Mouse (Mus musculus) bone marrow macrophage, adult 2 months (primary cell): ENCODE data around the gene Rfx3.

ENCODE experiments used
- CTCF ChIP-seq: IDR thresholded peaks from 2 replicates; pipeline ENCODE4 v1.5.1; 2012; ENCODE audit warnings: low read depth, mild to moderate bottlenecking, low read length, moderate library complexity
- POLR2A ChIP-seq: IDR thresholded peaks from 2 replicates; pipeline ENCODE4 v1.6.1; 2012; ENCODE audit warnings: mild to moderate bottlenecking, low read depth, low read length, borderline replicate concordance

DNA sequence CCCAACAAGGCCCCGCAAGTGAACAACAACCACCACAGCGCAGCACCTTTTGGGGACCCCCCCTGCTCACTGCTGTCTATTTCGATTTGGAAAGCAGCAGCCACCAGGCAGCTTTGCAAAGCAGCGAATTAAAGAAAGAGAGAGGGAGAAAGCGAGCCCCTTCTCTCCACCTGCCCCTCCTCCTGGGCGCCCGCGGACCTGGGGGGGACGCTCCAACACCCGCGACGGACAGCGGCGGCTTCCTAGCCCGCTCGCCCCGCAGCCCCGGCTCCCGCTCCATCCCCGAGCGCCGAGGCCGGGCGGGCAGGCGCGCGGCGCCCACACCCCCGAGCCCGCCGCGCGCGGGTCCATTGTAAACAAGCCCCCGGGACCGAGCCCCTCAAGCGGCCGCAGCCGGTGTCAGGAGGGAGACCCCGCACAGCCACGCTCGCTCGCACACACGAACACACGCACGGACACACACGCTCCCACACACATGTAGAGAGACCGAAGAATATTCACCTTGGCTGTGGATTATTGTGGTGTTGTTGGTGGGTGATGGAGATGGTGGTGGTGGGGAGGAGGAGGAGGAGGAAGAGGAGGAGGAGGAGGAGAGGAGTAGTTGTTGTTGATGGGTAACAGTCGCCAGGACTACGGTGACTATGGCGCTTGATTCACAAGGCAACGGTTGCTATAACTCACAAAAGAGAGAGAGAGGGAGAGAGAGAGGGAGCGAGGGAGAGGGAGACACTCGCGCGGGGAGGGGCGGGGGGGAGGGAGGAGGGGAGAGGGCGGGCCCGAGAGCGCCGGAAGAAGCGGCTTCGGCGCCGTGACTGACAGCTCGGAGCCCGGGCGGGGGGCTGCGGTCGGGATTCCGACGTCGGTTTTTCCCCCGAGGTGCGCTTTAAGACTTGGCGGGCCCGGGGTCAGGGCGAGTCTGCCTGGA is at the start of gene Rfx3:
- TF ChIP-seq POLR2A: no peak
- no peak for TF ChIP-seq CTCF
